Mouse (Mus musculus): Measurements from ENCODE around the gene Mthfd1l. TPM values are rescaled to one million over a fixed set of nuclear protein-coding genes. Genes with fewer than 3 reads are reported as not detected.

The Mthfd1l gene
- 1 to 10 TPM; 6.6 to 8.0 TPM for total RNA-seq (2021)

GRCm38 (mm10) chr10:3972981-3973588 lies at the start of gene Mthfd1l:
Gene Mthfd1l, plus strand, starts transcription at chr10:3973118.
- peak; percentile 87 for DNase-seq

GRCm38 (mm10) chr10:3928008-3928545 lies 44.8 kb upstream of the Mthfd1l start:
- DNase-seq: no peak

GRCm38 (mm10) chr10:3931831-3932230 lies 41.1 kb upstream of the Mthfd1l start:
- DNase-seq: no peak

GRCm38 (mm10) chr10:3933311-3933940 lies 39.5 kb upstream of the Mthfd1l start:
- DNase-seq: no peak

GRCm38 (mm10) chr10:3936864-3937263 lies 36.1 kb upstream of the Mthfd1l start:
- no peak for DNase-seq

- no peak for DNase-seq
Observed at GRCm38 (mm10) chr10:3939895-3940595, 32.9 kb upstream of the Mthfd1l start.

GRCm38 (mm10) chr10:3940596-3940975 lies 32.3 kb upstream of the Mthfd1l start:
- DNase-seq: no peak

- DNase-seq: peak; percentile 33
Observed at GRCm38 (mm10) chr10:3941054-3941757, 31.7 kb upstream of the Mthfd1l start.

GRCm38 (mm10) chr10:3942289-3942688 lies 30.6 kb upstream of the Mthfd1l start:
- DNase-seq: no peak

GRCm38 (mm10) chr10:3943492-3944395 lies 29.2 kb upstream of the Mthfd1l start:
- DNase-seq: peak; percentile 83

- no peak for DNase-seq
Observed at GRCm38 (mm10) chr10:3946871-3947270, 26.0 kb upstream of the Mthfd1l start.

GRCm38 (mm10) chr10:3947346-3947745 lies 25.6 kb upstream of the Mthfd1l start:
- DNase-seq: no peak

GRCm38 (mm10) chr10:3949306-3949705 lies 23.6 kb upstream of the Mthfd1l start:
- DNase-seq: no peak

- no peak for DNase-seq
Observed at GRCm38 (mm10) chr10:3956471-3956870, 16.4 kb upstream of the Mthfd1l start.

GRCm38 (mm10) chr10:3958591-3958990 lies 14.3 kb upstream of the Mthfd1l start:
- DNase-seq: no peak

- DNase-seq: no peak
Observed at GRCm38 (mm10) chr10:3969026-3969425, 3.9 kb upstream of the Mthfd1l start.

GRCm38 (mm10) chr10:3972237-3972636 lies 681 bp upstream of the Mthfd1l start:
- no peak for DNase-seq

GRCm38 (mm10) chr10:3973589-3974070 lies 712 bp downstream of the Mthfd1l start:
- DNase-seq: peak; percentile 90

- no peak for DNase-seq
Observed at GRCm38 (mm10) chr10:3974380-3974779, 1.5 kb downstream of the Mthfd1l start.

GRCm38 (mm10) chr10:3975898-3976622 lies 3.1 kb downstream of the Mthfd1l start:
- no peak for DNase-seq

GRCm38 (mm10) chr10:3976623-3977010 lies 3.7 kb downstream of the Mthfd1l start:
- no peak for DNase-seq

All from heart, postnatal 4 days (tissue).